Mouse (Mus musculus) testis, adult 2 months (tissue): ENCODE results near the gene Bpifb2.

ENCODE experiments used
- CTCF ChIP-seq: fragments of 200-500 bp; IDR thresholded peaks from 2 replicates; pipeline ENCODE4 v1.5.1; 2012; ENCODE audit warnings: low read depth, mild to moderate bottlenecking, inconsistent platforms, low read length, moderate library complexity; ENCODE audit not compliant: control insufficient read depth, insufficient read depth, insufficient replicate concordance
- POLR2A ChIP-seq: fragments of 200-500 bp; IDR thresholded peaks from 2 replicates; pipeline ENCODE4 v1.6.1; 2012; ENCODE audit warnings: low read depth, mild to moderate bottlenecking, inconsistent platforms, low read length, moderate library complexity; ENCODE audit not compliant: control insufficient read depth

DNA sequence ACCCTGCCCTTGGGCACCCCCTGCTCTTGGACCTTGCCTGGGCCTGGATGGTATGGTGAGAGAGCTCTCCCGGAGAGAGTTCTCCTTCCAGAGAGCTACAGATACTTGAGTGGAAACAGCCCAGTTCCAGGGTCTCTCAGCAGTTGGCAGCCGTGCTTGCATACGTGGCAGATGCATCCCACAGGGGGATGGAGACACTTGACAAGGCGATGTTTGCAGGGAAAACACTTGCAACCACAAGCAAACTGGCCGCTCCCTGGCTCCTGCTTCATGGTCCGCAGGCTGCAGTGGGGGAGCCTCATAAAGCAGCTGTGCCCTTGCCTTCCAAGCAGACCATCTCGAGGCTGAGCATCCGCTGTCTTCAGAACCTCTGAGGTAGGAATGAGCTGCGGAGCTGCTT lies at the start of gene Bpifb2:
- TF ChIP-seq POLR2A (no peak), CTCF (no peak)
